Mouse (Mus musculus) thymus, postnatal 25 days (tissue): ENCODE results near the gene Asic2.

Experiments
- DNase-seq: peaks from one replicate; pipeline ENCODE4 v3.0.0; 2022

Gene Asic2

DNA sequence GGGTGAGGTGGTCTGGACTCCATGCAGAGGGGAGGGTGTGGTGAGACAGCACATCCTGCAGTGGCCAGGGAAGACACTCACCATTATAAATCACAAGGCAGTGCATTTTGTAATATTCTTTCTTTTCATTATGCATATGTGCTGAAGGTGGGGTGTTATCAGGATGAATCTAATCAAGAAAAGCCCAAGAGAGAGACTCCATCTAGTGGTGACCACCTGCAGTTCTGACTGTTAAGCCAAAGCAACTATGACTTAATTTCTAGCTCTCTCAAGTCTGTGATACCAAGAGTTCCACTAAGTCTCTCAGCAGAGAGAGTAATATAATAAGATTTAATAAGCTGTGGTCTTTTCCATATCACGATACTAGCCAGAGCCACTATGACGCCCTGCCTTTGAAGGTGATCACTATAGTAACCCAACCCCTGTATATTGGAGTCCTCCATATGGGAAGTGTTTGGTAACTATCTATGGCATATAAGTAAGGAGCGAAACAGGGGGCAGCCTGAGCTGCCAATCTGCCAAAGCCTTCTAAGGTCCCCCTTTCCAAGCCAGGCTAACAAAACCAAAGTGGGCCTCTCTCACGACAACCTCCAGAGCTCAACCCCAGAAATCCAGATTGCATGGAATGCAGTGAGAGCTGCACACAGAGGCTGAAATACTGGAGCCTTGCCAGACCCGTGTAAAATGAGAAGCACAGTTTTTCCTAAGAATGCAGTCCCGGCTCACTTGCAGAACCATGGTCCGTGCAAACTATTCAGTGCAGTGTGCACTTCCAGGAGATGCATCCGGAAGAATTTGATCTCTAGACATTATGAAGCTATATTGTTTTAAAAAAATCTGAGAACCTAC is 459.6 kb downstream of the Asic2 start:
- no peak for DNase-seq

- no peak for DNase-seq
Observed at GRCm38 (mm10) chr11:81504791-81505430, 463.3 kb downstream of the Asic2 start.

GRCm38 (mm10) chr11:81501473-81502246 is 466.6 kb downstream of the Asic2 start:
- DNase-seq, result no peak

DNA sequence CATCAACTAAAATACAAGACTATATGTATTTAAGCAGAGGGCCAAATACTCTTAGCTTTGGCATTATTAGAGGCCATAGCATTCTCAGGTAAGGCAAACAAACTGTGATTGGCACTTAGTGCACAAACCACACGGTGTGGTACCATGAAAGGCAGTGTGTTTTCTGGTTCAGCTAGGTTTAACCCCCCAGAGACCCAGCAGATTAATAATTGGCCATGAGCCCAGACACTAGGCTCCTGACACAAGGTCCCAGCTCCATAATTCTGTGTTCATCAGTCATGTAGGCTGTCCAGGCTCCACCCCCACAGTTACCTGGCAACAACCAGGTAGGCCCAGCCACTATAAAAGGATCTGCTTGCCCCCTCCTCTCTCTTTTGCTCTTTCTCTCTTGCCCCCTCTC is 469.3 kb downstream of the Asic2 start:
- DNase-seq, result no peak

DNA sequence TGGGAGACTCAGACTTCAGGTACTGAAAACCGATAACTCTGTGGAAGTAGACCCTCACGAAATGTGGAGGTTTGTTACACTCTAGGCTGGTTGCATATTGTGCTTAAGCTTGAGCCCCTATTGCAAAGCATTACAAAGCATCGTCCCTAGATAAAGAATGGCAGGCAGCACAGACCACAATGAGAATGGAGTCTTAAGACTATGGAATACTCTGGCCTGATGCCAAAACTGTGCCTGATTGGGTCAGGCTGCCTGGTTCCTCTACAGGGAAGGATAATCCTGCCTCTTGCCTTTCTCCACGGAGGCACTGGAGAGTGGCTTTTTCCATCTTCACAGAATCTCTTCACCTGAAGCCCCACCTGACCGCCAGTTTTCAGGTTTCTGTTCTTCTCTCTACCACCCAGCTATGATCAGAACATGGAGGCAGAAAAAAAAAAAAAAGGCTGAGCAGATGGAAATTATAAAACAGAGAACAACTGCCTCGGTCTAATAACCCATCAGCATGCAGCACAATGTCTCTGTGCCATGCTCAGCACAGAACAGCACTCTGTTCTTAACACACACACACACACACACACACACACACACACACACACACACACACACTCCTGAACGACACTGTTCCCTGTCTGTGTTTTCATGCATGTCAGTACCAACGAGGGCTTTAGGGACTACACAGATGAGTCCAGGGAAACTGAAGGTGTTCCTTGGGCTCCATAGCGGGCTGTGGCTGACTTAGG is 470.4 kb downstream of the Asic2 start:
- DNase-seq, result no peak

GRCm38 (mm10) chr11:81496446-81496845 is 471.8 kb downstream of the Asic2 start:
- no peak for DNase-seq

DNA sequence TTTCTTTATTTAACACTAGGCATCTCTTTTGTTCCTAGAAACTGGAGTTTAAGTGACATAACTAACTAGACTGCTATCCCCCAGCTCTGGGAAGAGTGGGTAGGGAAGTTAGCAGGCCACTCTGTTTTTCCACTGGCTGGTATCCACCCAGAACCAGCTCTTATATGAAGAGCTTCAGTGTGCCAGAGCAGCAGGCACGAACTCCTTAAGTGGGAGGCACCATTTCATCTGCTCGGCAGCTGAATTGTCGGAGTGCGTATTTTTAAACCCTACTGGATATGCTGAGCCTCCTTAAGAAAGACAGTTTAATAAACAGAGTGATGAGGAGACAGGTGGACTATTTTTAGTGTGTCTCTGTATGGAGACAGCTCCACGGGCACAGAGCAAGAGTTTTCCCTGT is 475.9 kb downstream of the Asic2 start:
- no peak for DNase-seq

DNA sequence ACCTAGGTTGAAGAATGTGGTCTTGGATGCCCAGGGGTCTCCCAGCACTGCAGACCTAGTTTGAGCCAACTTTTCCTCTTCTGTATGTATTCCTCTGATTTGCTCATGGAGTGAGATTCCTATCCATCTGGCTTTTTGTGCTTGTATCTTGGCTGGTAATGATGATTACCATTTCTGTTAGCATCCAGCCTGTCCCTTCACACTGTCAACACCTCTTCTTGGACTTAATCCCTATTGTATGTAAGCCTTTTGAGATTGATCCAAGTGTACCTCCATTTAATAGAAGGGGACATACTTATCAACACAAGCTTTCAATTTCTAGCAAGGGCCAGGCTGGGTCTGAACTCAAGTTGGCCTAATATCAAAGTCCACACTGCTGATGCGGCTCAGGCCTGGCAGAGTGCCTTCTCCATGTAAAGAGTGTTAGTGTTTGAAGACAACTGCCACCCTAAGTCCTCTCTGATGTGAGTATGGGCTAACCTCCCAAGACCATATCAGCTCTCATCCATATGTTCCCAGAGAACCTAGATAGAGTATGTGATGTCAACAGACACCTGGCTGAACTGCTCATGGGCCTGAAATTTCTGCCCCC is 479.0 kb downstream of the Asic2 start:
- no peak for DNase-seq

GRCm38 (mm10) chr11:81488681-81489080 is 479.6 kb downstream of the Asic2 start:
- no peak for DNase-seq

- DNase-seq, result no peak
Observed at GRCm38 (mm10) chr11:81486265-81486940, 481.9 kb downstream of the Asic2 start.

DNA sequence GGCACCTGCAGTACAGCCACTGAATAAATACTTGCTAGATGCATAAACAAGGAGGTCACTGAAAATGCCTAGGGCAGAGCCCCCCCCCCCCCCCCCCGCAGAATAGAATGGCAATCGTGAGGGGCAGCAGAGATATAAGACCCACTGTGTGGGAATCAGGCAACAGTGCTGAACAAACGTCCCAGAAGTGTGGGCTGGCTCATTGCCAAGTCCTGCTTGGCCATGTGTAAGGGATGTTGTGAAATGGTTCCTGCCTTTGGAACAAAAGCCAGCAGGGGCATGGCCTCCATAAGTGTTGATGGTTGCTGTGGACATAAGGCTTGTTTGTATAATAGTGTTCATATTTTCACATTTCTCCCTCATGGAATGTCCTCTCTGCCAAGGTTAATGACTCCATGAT is 487.1 kb downstream of the Asic2 start:
- DNase-seq, result no peak

DNA sequence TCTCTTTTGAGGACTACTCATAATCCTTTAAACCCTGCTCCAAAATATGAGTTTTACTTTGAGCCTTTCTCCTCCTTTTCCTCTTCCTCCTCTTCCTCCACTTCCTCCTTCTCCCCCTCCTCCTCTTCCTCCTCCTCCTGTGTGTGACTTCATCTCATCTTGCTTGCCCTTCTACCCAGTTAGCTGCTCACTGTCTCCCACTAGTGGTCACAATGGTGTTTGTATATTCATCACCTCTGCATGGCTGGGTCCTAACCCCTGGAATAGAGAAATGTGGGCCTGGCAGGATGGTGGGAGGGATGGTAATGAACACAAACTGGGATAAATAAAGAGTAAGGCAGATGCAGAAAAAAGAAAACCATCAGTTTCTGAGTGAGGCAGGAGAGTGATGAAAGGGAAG is 492.0 kb downstream of the Asic2 start:
- DNase-seq, result no peak

- DNase-seq, result no peak
Observed at GRCm38 (mm10) chr11:81474121-81474520, 494.1 kb downstream of the Asic2 start.

DNA sequence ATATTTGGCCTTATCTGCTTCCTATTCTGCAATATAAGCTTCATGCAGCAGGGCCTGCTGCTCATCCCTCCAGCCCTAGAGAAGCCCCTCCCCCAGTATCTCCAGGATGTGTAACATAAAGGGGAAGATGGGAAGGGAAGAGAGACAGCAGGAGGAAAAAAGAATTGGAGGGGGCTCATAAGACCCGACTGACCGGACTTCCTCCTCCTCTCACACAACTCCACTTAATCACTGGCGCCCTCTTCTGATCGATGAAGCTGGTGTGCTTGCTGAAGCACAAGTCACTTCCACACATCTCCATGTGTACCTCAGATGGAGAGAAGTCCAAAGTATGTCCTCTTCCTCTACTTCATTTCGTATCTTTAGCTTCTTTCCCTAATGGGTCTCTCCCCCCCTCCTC is 506.1 kb downstream of the Asic2 start:
- no peak for DNase-seq

DNA sequence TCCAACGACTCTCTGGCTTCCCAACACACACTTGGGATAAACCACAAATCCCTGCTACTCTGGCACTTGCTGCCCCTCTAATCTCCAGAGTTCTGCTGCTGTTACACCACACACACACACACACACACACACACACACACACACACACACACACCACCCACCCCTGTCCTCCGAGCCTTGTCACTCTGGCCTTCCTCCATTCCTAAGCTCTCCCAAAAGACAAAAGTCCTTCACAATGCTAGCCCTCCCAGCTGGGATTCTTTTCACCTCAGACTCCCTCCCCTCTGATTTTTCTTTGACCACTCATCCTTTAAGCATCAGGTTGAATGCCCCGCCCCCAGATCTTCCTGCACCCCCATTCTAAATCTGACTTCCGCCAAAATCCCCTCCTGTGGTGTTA is 506.5 kb downstream of the Asic2 start:
- DNase-seq, result no peak

- no peak for DNase-seq
Observed at GRCm38 (mm10) chr11:81454921-81455320, 513.3 kb downstream of the Asic2 start.

- no peak for DNase-seq
Observed at GRCm38 (mm10) chr11:81454111-81454510, 514.1 kb downstream of the Asic2 start.

GRCm38 (mm10) chr11:81449271-81449705 is 519.0 kb downstream of the Asic2 start:
- DNase-seq, result no peak

DNA sequence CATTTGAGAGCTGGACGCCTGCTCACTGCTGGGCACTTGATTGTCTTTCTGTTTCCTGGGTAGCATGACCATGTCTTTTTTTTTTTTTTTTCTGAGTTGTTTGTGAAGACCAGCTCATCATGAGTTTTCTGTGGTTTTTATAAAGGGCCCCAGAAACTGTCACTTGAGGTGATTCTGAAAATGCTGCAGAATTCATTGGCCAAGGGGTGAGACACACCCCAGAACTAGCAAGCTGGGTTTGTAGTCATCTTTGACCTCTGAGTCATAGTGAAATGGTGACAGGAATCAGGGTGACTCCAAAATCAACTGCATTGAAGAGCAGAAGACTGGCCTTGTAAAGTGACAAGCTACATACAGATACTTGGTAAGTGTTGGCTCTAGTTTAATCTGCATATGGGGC is 521.9 kb downstream of the Asic2 start:
- DNase-seq, result no peak

GRCm38 (mm10) chr11:81426857-81427256 is 541.4 kb downstream of the Asic2 start:
- no peak for DNase-seq

GRCm38 (mm10) chr11:81419112-81419511 is 549.1 kb downstream of the Asic2 start:
- DNase-seq, result no peak

GRCm38 (mm10) chr11:81418027-81418426 is 550.2 kb downstream of the Asic2 start:
- no peak for DNase-seq
